Mouse (Mus musculus) intestine, postnatal 0 days (tissue): ENCODE results near the gene Rel. TPM values are rescaled to one million over a fixed set of nuclear protein-coding genes. Genes with fewer than 3 reads are reported as not detected.

Experiments
- ATAC-seq: fragments of 200-750 bp; cut with Nextera tagmentation; 2 replicates; pipeline ENCODE4 v1.8.0; 2017; ENCODE audit warnings: mild to moderate bottlenecking, moderate TSS enrichment, moderate library complexity
- H3K27ac ChIP-seq: fragments of 300-500 bp; sonication (generic); 2 replicates; pipeline ENCODE4 v1.5.1; 2014; ENCODE audit warnings: mild to moderate bottlenecking, low read depth, low read length, moderate library complexity
- H3K27me3 ChIP-seq: fragments of 300-500 bp; sonication (generic); replicated peaks from 2 replicates; pipeline ENCODE4 v1.6.1; 2014; ENCODE audit warnings: low read length, mixed read lengths; ENCODE audit not compliant: control insufficient read depth, insufficient read depth
- H3K36me3 ChIP-seq: fragments of 300-500 bp; sonication (generic); 2 replicates; pipeline ENCODE4 v1.6.1; 2014; ENCODE audit warnings: mild to moderate bottlenecking, moderate library complexity; ENCODE audit not compliant: control insufficient read depth, insufficient read depth
- H3K4me1 ChIP-seq: fragments of 300-500 bp; sonication (generic); replicated peaks from 2 replicates; pipeline ENCODE4 v1.6.1; 2014; ENCODE audit warnings: antibody characterized with exemption, low read length, mixed read lengths; ENCODE audit not compliant: control insufficient read depth, insufficient read depth
- H3K4me2 ChIP-seq: fragments of 300-500 bp; sonication (generic); replicated peaks from 2 replicates; pipeline ENCODE4 v1.6.1; 2014; ENCODE audit warnings: low read depth, mild to moderate bottlenecking, moderate library complexity
- H3K4me3 ChIP-seq: fragments of 300-500 bp; sonication (generic); 2 replicates; pipeline ENCODE4 v1.5.1; 2014; ENCODE audit warnings: low read depth, low read length
- H3K9ac ChIP-seq: fragments of 300-500 bp; sonication (generic); 2 replicates; pipeline ENCODE4 v1.6.1; 2014; ENCODE audit warnings: mild to moderate bottlenecking, low read depth, low read length
- H3K9me3 ChIP-seq: fragments of 300-500 bp; sonication (generic); 2 replicates; pipeline ENCODE4 v1.6.1; 2016; ENCODE audit warnings: mixed run types; ENCODE audit not compliant: control insufficient read depth
- CTCF ChIP-seq: sonication (generic); IDR thresholded peaks from 2 replicates; pipeline ENCODE4 v1.5.1; 2016; ENCODE audit warnings: low read depth, mild to moderate bottlenecking, control low read depth, antibody characterized with exemption, moderate library complexity
- WGBS: fragments of 180-500 bp; shearing (Covaris S2); extraction: QIAGEN DNeasy Blood & Tissue Kit; methylation state at CpG from one replicate; pipeline ENCODE4 v1.1.7; 2014; 5-methylcytosine and 5-hydroxymethylcytosine counted together
- polyA plus RNA-seq: library from polyadenylated mRNA; unstranded; fragments of >200 nt; fragmentation: Nextera tagmentation; extraction: Ambion mirVana; gene quantifications from 2 replicates; pipeline ENCODE4 v1.2.1, GENCODE M21; 2015

The Rel gene
- polyA plus RNA-seq, result 0.52 and 0.58 TPM in 2 replicates

GRCm38 (mm10) chr11:23770760-23771506 is at the start of gene Rel:
Rel (minus strand) TSS chr11:23770970.
- Histone ChIP-seq H3K4me3 (peak within 1 kb of the TSS; percentile 80), H3K9me3 (no peaks in the 10 kb centered on the region), H3K4me2 (peak within 1 kb of the TSS; percentile 85), H3K4me1 (no peaks in the 10 kb centered on the region), H3K27ac (peak within 1 kb of the TSS; percentile 93), H3K9ac (peak within 1 kb of the TSS; percentile 78), H3K27me3 (no peaks in the 10 kb centered on the region), H3K36me3 (no peaks in the 10 kb centered on the region)
- TF ChIP-seq CTCF, result no peak
- WGBS, result under 1% methylated on average over 86 of the region's 88 CpGs
- peak; percentile 91 for ATAC-seq

- 63% methylated on average over 1 of the region's 1 CpGs for WGBS
- Histone ChIP-seq H3K9me3 (no peaks in the 10 kb centered on the region), H3K27ac (no peak overlapping the region), H3K4me2 (no peak overlapping the region), H3K4me3 (no peak overlapping the region), H3K27me3 (no peaks in the 10 kb centered on the region), H3K36me3 (no peaks in the 10 kb centered on the region), H3K9ac (no peak overlapping the region), H3K4me1 (no peaks in the 10 kb centered on the region)
- no peak for ATAC-seq
- TF ChIP-seq CTCF, result no peak
These were observed 48.0 kb upstream of the Rel start for GRCm38 (mm10) chr11:23818745-23819144.

GRCm38 (mm10) chr11:23810741-23811140 is 40.0 kb upstream of the Rel start:
- Histone ChIP-seq H3K9me3 (no peaks in the 10 kb centered on the region), H3K27me3 (no peaks in the 10 kb centered on the region), H3K4me2 (no peak overlapping the region), H3K9ac (no peak overlapping the region), H3K4me1 (no peaks in the 10 kb centered on the region), H3K4me3 (no peak overlapping the region), H3K27ac (no peak overlapping the region), H3K36me3 (no peaks in the 10 kb centered on the region)
- no peak for TF ChIP-seq CTCF
- WGBS, result 42% methylated on average over 2 of the region's 2 CpGs
- no peak for ATAC-seq

- no peak for TF ChIP-seq CTCF
- Histone ChIP-seq H3K4me1 (no peaks in the 10 kb centered on the region), H3K9me3 (no peaks in the 10 kb centered on the region), H3K4me3 (no peak overlapping the region), H3K9ac (no peak overlapping the region), H3K4me2 (no peak overlapping the region), H3K27ac (no peak overlapping the region), H3K36me3 (no peaks in the 10 kb centered on the region), H3K27me3 (no peaks in the 10 kb centered on the region)
- 69% methylated on average over 3 of the region's 3 CpGs for WGBS
- no peak for ATAC-seq
These were observed 34.9 kb upstream of the Rel start for GRCm38 (mm10) chr11:23805716-23806115.

GRCm38 (mm10) chr11:23803136-23803535 is 32.4 kb upstream of the Rel start:
- 72% methylated on average over 7 of the region's 7 CpGs for WGBS
- no peak for ATAC-seq
- no peaks in the 10 kb centered on the region for H3K36me3 ChIP-seq
- no peak overlapping the region for H3K4me2 ChIP-seq
- no peak overlapping the region for H3K27ac ChIP-seq
- H3K27me3 ChIP-seq, result no peaks in the 10 kb centered on the region
- H3K9ac ChIP-seq, result no peak overlapping the region
- no peaks in the 10 kb centered on the region for H3K4me1 ChIP-seq
- H3K4me3 ChIP-seq, result no peak overlapping the region
- no peaks in the 10 kb centered on the region for H3K9me3 ChIP-seq
- TF ChIP-seq CTCF, result no peak

GRCm38 (mm10) chr11:23802256-23802655 is 31.5 kb upstream of the Rel start:
- no peaks in the 10 kb centered on the region for H3K27me3 ChIP-seq
- H3K4me2 ChIP-seq, result no peak overlapping the region
- 76% methylated on average over 1 of the region's 1 CpGs for WGBS
- no peaks in the 10 kb centered on the region for H3K4me1 ChIP-seq
- peak; percentile 41; the same call in 1 of the 2 replicates for ATAC-seq
- H3K4me3 ChIP-seq, result no peak overlapping the region
- H3K9me3 ChIP-seq, result no peaks in the 10 kb centered on the region
- TF ChIP-seq CTCF, result no peak
- no peak overlapping the region for H3K27ac ChIP-seq
- H3K36me3 ChIP-seq, result no peaks in the 10 kb centered on the region
- H3K9ac ChIP-seq, result no peak overlapping the region
